Mouse (Mus musculus) forebrain, postnatal 0 days (tissue): ENCODE measurements around the gene Nt5c3. TPM values are rescaled to one million over a fixed set of nuclear protein-coding genes. Genes with fewer than 3 reads are reported as not detected.

Experiments
- ATAC-seq: fragments of 200-750 bp; cut with Nextera tagmentation; 2 replicates; pipeline ENCODE4 v1.8.0; 2017; ENCODE audit warnings: mild to moderate bottlenecking, moderate library complexity
- DNase-seq: peaks from one replicate; pipeline ENCODE4 v3.0.0-alpha.2; 2015
- H3K27ac ChIP-seq: fragments of 300-500 bp; sonication (generic); 2 replicates; pipeline ENCODE4 v1.5.1; 2014; ENCODE audit warnings: low read depth, mild to moderate bottlenecking, antibody characterized with exemption, low read length, moderate library complexity, mixed read lengths
- H3K27me3 ChIP-seq: fragments of 300-500 bp; sonication (generic); 2 replicates; pipeline ENCODE4 v1.6.1; 2014; ENCODE audit warnings: mild to moderate bottlenecking, low read length, mixed read lengths; ENCODE audit not compliant: insufficient read depth
- H3K36me3 ChIP-seq: fragments of 300-500 bp; sonication (generic); 2 replicates; pipeline ENCODE4 v1.6.1; 2014; ENCODE audit warnings: mild to moderate bottlenecking, moderate library complexity; ENCODE audit not compliant: insufficient read depth
- H3K4me1 ChIP-seq: fragments of 300-500 bp; sonication (generic); 2 replicates; pipeline ENCODE4 v1.6.1; 2014; ENCODE audit warnings: antibody characterized with exemption; ENCODE audit not compliant: insufficient read depth
- H3K4me2 ChIP-seq: fragments of 300-500 bp; sonication (generic); 2 replicates; pipeline ENCODE4 v1.6.1; 2014; ENCODE audit warnings: low read depth, mild to moderate bottlenecking, moderate library complexity
- H3K4me3 ChIP-seq: fragments of 300-500 bp; sonication (generic); 2 replicates; pipeline ENCODE4 v1.5.1; 2014; ENCODE audit warnings: low read depth, low read length, mixed read lengths
- H3K9ac ChIP-seq: fragments of 300-500 bp; sonication (generic); 2 replicates; pipeline ENCODE4 v1.6.1; 2014; ENCODE audit warnings: mild to moderate bottlenecking
- H3K9me3 ChIP-seq: fragments of 300-500 bp; sonication (generic); 2 replicates; pipeline ENCODE4 v1.6.1; 2016; ENCODE audit warnings: low read length
- CTCF ChIP-seq: sonication (generic); IDR thresholded peaks from 2 replicates; pipeline ENCODE4 v1.5.1; 2016; ENCODE audit warnings: antibody characterized with exemption, control low read depth, low read depth
- WGBS: fragments of 180-500 bp; shearing (Covaris S2); extraction: QIAGEN DNeasy Blood & Tissue Kit; methylation state at CpG from one replicate; pipeline ENCODE4 v1.1.7; 2014; 5-methylcytosine and 5-hydroxymethylcytosine counted together
- polyA plus RNA-seq: library from polyadenylated mRNA; unstranded; fragments of >200 nt; fragmentation: Nextera tagmentation; extraction: Ambion mirVana; gene quantifications from 2 replicates; pipeline ENCODE4 v1.2.1, GENCODE M21; 2015
- total RNA-seq: library from RNA; depleted of rRNA; stranded (reverse); fragments of >200 nt; gene quantifications from 2 replicates; pipeline ENCODE4 v1.2.3, GENCODE M21; 2014

The Nt5c3 gene
- total and polyA plus RNA-seq, 2 experiments from 2014 or later = 119 to 197 TPM

GRCm38 (mm10) chr6:56923331-56923725 lies 404 bp downstream of the Nt5c3 start:
- Histone ChIP-seq H3K4me2 (peak overlapping the region; percentile 61), H3K4me1 (peaks cover 13% of the 10 kb centered on the region; the same call in 1 of the 2 replicates), H3K27me3 (no peaks in the 10 kb centered on the region), H3K4me3 (peak overlapping the region; percentile 88), H3K9me3 (no peaks in the 10 kb centered on the region), H3K27ac (peak overlapping the region; percentile 91), H3K36me3 (no peaks in the 10 kb centered on the region), H3K9ac (peak overlapping the region; percentile 88)
- WGBS = under 1% methylated on average over 25 of the region's 25 CpGs
- no peak for ATAC-seq
- no peak for DNase-seq
- no peak for TF ChIP-seq CTCF

- TF ChIP-seq CTCF = no peak
- 84% methylated on average over 12 of the region's 12 CpGs for WGBS
- no peaks in the 10 kb centered on the region for H3K9me3 ChIP-seq
- no peak for ATAC-seq
- H3K27ac ChIP-seq = no peak overlapping the region
- H3K9ac ChIP-seq = no peak overlapping the region
- no peaks in the 10 kb centered on the region for H3K27me3 ChIP-seq
- H3K4me1 ChIP-seq = peaks cover 13% of the 10 kb centered on the region; the same call in 1 of the 2 replicates
- no peaks in the 10 kb centered on the region for H3K36me3 ChIP-seq
- H3K4me3 ChIP-seq = no peak overlapping the region
- H3K4me2 ChIP-seq = no peak overlapping the region
- no peak for DNase-seq
These were observed 3.3 kb downstream of the Nt5c3 start for GRCm38 (mm10) chr6:56920222-56921092.

- Histone ChIP-seq H3K4me3 (no peak overlapping the region), H3K36me3 (no peaks in the 10 kb centered on the region), H3K27me3 (no peaks in the 10 kb centered on the region), H3K4me2 (no peak overlapping the region), H3K9ac (no peak overlapping the region), H3K27ac (no peak overlapping the region), H3K9me3 (no peaks in the 10 kb centered on the region), H3K4me1 (peaks cover 11% of the 10 kb centered on the region; the same call in 1 of the 2 replicates)
- no peak for TF ChIP-seq CTCF
- WGBS = 91% methylated on average over 7 of the region's 7 CpGs
- ATAC-seq (no peak), DNase-seq (no peak)
These were observed 4.2 kb downstream of the Nt5c3 start for GRCm38 (mm10) chr6:56919330-56920044.

- Histone ChIP-seq H3K27me3 (no peaks in the 10 kb centered on the region), H3K9ac (no peak overlapping the region), H3K4me1 (peaks cover 7% of the 10 kb centered on the region; the same call in 1 of the 2 replicates), H3K4me2 (no peak overlapping the region), H3K4me3 (no peak overlapping the region), H3K27ac (no peak overlapping the region), H3K36me3 (no peaks in the 10 kb centered on the region), H3K9me3 (no peaks in the 10 kb centered on the region)
- no peak for ATAC-seq
- no peak for DNase-seq
- TF ChIP-seq CTCF = no peak
- 80% methylated on average over 12 of the region's 12 CpGs for WGBS
These were observed 6.0 kb downstream of the Nt5c3 start for GRCm38 (mm10) chr6:56917578-56918368.

GRCm38 (mm10) chr6:56916279-56916678 lies 7.5 kb downstream of the Nt5c3 start:
- no peak for ATAC-seq
- no peak for DNase-seq

GRCm38 (mm10) chr6:56913092-56913858 lies 10.5 kb downstream of the Nt5c3 start:
- no peaks in the 10 kb centered on the region for H3K36me3 ChIP-seq
- no peaks in the 10 kb centered on the region for H3K27me3 ChIP-seq
- H3K4me3 ChIP-seq = no peak overlapping the region
- TF ChIP-seq CTCF = no peak
- no peaks in the 10 kb centered on the region for H3K9me3 ChIP-seq
- no peak overlapping the region for H3K4me2 ChIP-seq
- no peak overlapping the region for H3K27ac ChIP-seq
- no peak overlapping the region for H3K9ac ChIP-seq
- no peaks in the 10 kb centered on the region for H3K4me1 ChIP-seq
- WGBS = 74% methylated on average over 2 of the region's 2 CpGs
- ATAC-seq = peak; percentile 57
- no peak for DNase-seq

More at GRCm38 (mm10) chr6:56916279-56916678, 7.5 kb downstream of the Nt5c3 start:
- Histone ChIP-seq H3K27ac (no peak overlapping the region), H3K9ac (no peak overlapping the region), H3K27me3 (no peaks in the 10 kb centered on the region), H3K4me3 (no peak overlapping the region), H3K4me1 (no peaks in the 10 kb centered on the region), H3K9me3 (no peaks in the 10 kb centered on the region), H3K4me2 (no peak overlapping the region), H3K36me3 (no peaks in the 10 kb centered on the region)
- 95% methylated on average over 2 of the region's 2 CpGs for WGBS
- TF ChIP-seq CTCF = no peak
